Mouse (Mus musculus): Measurements from ENCODE around the gene Pds5a.
"Not testable (repeated sequence)": the region's sequence is repeated elsewhere in the genome, so short reads cannot be mapped to it uniquely, and the experiment has no call there.

The Pds5a gene

GRCm38 (mm10) chr5:65696821-65697485, 1.1 kb downstream of the Pds5a start:
- peak; percentile 76 for DNase-seq (ENCODE audit: low read depth)

GRCm38 (mm10) chr5:65694076-65694475, 4.0 kb downstream of the Pds5a start:
- not testable (repeated sequence) for DNase-seq (ENCODE audit: low read depth)

GRCm38 (mm10) chr5:65693018-65693417, 5.1 kb downstream of the Pds5a start:
- DNase-seq (ENCODE audit: low read depth) = no peak

GRCm38 (mm10) chr5:65688806-65689205, 9.3 kb downstream of the Pds5a start:
- DNase-seq (ENCODE audit: low read depth) = no peak

- DNase-seq (ENCODE audit: low read depth) = no peak
Measured at GRCm38 (mm10) chr5:65686806-65687205, 11.3 kb downstream of the Pds5a start.

- DNase-seq (ENCODE audit: low read depth) = no peak
Measured at GRCm38 (mm10) chr5:65678826-65679225, 19.2 kb downstream of the Pds5a start.

- DNase-seq (ENCODE audit: low read depth) = no peak
Measured at GRCm38 (mm10) chr5:65672162-65672561, 25.9 kb downstream of the Pds5a start.

- DNase-seq (ENCODE audit: low read depth) = no peak
Measured at GRCm38 (mm10) chr5:65667644-65668043, 30.4 kb downstream of the Pds5a start.

GRCm38 (mm10) chr5:65665370-65665769, 32.7 kb downstream of the Pds5a start:
- DNase-seq (ENCODE audit: low read depth) = no peak

- no peak for DNase-seq (ENCODE audit: low read depth)
Measured at GRCm38 (mm10) chr5:65661958-65662357, 36.1 kb downstream of the Pds5a start.

- DNase-seq (ENCODE audit: low read depth) = no peak
Measured at GRCm38 (mm10) chr5:65653786-65654185, 44.3 kb downstream of the Pds5a start.

GRCm38 (mm10) chr5:65638896-65639295, 59.2 kb downstream of the Pds5a start:
- no peak for DNase-seq (ENCODE audit: low read depth)

GRCm38 (mm10) chr5:65624340-65624739, 73.7 kb downstream of the Pds5a start:
- DNase-seq (ENCODE audit: low read depth) = no peak

- no peak for DNase-seq (ENCODE audit: low read depth)
Measured at GRCm38 (mm10) chr5:65613152-65613924, 84.7 kb downstream of the Pds5a start.

GRCm38 (mm10) chr5:65610541-65610940, 87.5 kb downstream of the Pds5a start:
- no peak for DNase-seq (ENCODE audit: low read depth)

GRCm38 (mm10) chr5:65609769-65610168, 88.3 kb downstream of the Pds5a start:
- no peak for DNase-seq (ENCODE audit: low read depth)

GRCm38 (mm10) chr5:65606820-65607219, 91.3 kb downstream of the Pds5a start:
- no peak for DNase-seq (ENCODE audit: low read depth)

GRCm38 (mm10) chr5:65599681-65600080, 98.4 kb downstream of the Pds5a start:
- no peak for DNase-seq (ENCODE audit: low read depth)

- no peak for DNase-seq (ENCODE audit: low read depth)
Measured at GRCm38 (mm10) chr5:65592421-65592820, 105.7 kb downstream of the Pds5a start.

GRCm38 (mm10) chr5:65590199-65590598, 107.9 kb downstream of the Pds5a start:
- DNase-seq (ENCODE audit: low read depth) = no peak

- DNase-seq (ENCODE audit: low read depth) = no peak
Measured at GRCm38 (mm10) chr5:65586291-65586690, 111.8 kb downstream of the Pds5a start.

GRCm38 (mm10) chr5:65578545-65578944, 119.5 kb downstream of the Pds5a start:
- DNase-seq (ENCODE audit: low read depth) = no peak

- DNase-seq (ENCODE audit: low read depth) = no peak
Measured at GRCm38 (mm10) chr5:65575896-65576295, 122.2 kb downstream of the Pds5a start.

GRCm38 (mm10) chr5:65574876-65575275, 123.2 kb downstream of the Pds5a start:
- DNase-seq (ENCODE audit: low read depth) = no peak
